Mouse (Mus musculus): Measurements from ENCODE around the gene Tspear.
"Not testable (repeated sequence)": the region's sequence is repeated elsewhere in the genome, so short reads cannot be mapped to it uniquely, and the experiment has no call there.

Tspear gene

GRCm38 (mm10) chr10:77713734-77714133 is 27.4 kb downstream of the Tspear start:
- no peak for DNase-seq (ENCODE audit: low spot score)

DNA sequence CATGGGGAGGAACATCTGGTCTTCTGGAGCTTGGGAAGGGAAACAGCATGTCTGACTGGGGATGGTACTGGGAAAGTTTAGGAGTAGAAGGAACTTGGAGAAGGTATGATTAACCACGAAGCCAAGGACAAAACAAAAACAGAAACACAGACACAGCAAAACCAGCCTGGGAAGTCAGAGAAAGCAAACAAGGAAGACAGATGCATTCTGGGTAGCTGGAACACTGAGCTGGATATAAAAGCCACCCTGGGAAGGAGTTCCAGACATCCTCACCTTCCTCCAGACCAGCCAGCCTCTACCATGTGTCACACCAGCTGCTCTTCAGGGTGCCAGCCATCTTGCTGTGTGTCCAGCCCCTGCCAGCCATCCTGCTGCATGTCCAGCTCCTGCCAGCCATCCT is 29.1 kb downstream of the Tspear start, which contains the start of gene Gm10142:
TSS of gene Gm10142 (plus strand) at position 301 of the 400 bp plus-strand sequence.
- no peak for DNase-seq (ENCODE audit: low spot score)

DNA sequence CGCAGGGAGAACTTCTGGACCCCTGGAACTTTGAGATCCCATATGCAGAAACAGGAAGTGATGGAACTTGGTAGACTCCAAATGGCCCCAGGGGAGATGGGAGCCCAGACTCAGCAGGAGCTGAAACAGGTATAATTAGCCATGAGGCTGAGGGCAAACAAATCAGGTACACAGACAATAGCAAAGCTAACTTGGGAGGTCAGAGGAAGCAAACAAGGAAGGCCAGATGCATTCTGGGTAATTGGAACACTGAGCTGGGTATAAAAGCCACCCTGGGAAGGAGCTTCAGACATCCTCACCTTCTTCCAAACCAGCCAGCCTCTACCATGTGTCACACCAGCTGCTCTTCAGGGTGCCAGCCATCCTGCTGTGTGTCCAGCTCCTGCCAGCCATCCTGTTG is 33.9 kb downstream of the Tspear start, which contains the start of gene Krtap12-1:
TSS of gene Krtap12-1 (plus strand) at position 301 of the 400 bp plus-strand sequence.
- not testable (repeated sequence) for DNase-seq (ENCODE audit: low spot score)

DNA sequence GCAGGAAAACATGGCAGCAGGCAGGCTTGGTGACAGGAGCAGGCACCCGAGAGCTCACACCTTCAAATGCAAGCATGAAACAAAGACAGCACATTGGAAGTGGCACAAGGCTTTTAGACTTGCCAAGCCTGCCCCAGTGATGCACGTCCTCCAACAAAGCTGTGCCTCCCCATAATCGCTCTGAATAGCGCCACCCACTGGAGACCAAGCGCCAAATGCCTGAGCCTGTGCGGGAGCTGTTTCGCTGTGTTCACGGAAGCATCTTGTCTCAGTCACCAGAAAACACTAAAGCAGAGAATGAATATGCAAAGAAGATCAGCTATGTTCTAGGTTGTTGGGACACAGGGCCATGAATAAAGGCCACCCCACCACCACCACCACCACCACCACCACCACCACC is 38.5 kb downstream of the Tspear start:
- no peak for DNase-seq (ENCODE audit: low spot score)

- DNase-seq (ENCODE audit: low spot score): no peak
Observed at GRCm38 (mm10) chr10:77726186-77726585, 39.8 kb downstream of the Tspear start, which contains the start of gene Gm10100. Gene Gm10100, plus strand, starts transcription at chr10:77726486.

DNA sequence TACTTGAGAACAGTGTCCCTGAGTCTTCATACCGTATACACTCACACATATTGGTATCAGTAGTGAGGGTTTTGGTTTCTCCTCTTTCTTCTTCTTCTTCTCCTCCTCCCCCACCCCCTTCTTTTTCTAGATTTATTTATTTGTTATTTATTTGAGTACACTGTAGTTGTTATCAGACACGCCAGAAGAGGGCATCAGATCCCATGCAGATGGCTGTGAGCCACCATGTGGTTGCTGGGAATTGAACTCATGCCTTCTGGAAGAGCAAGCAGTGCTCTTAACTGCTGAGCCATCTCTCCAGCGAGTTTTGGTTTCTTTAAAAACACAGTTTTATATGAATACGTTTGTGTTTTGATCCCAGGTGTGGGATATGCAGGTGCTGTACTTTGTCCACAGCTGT is 41.9 kb downstream of the Tspear start:
- no peak for DNase-seq (ENCODE audit: low spot score)

GRCm38 (mm10) chr10:77729241-77729640 is 42.9 kb downstream of the Tspear start:
- DNase-seq (ENCODE audit: low spot score): no peak

GRCm38 (mm10) chr10:77735928-77736327 is 49.6 kb downstream of the Tspear start:
- DNase-seq (ENCODE audit: low spot score): no peak

- DNase-seq (ENCODE audit: low spot score): no peak
Observed at GRCm38 (mm10) chr10:77738929-77739328, 52.6 kb downstream of the Tspear start.

DNA sequence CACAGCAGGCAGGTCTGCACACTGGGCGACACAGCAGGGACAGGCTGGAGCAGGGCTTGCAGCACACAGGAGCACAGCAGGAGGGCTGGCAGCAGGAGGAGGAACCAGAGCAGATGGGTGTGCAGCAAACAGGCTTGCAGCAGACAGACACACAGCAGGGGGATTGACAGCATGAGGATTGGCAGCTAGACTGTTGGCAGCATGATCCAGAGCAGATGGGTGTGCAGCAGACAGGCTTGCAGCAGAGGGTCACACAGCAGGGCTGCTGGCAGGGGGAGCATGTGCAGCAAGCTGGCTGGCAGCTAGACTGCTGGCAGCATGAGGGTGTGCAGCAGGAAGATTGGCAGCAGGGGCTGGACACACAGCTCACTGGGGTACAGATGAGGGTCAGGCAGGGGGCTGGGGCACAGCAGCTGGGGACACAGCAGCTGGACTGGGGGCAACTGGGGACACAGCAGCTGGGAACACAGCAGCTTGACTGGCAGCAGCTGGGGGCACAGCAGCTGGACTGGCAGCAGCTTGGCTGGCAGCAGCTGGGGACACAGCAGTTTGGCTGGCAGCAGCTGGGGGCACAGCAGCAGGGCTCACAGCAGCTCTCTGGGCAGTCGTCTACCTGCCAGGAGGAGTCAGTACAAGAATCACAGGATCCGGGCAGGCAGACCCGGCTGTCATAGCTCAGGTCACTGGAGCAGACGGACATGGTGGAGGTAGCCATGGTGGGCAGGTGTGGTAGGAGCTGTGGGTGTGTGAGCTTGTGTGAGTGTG is 55.7 kb downstream of the Tspear start, which contains the start of gene Gm18596:
TSS of gene Gm18596 (minus strand) at position 715 of the 765 bp plus-strand sequence.
- DNase-seq (ENCODE audit: low spot score): not testable (repeated sequence)

- not testable (repeated sequence) for DNase-seq (ENCODE audit: low spot score)
Observed at GRCm38 (mm10) chr10:77750686-77751085, 64.3 kb downstream of the Tspear start.

- not testable (repeated sequence) for DNase-seq (ENCODE audit: low spot score)
Observed at GRCm38 (mm10) chr10:77751254-77751653, 64.9 kb downstream of the Tspear start, which contains the start of gene Gm9736. Gene Gm9736, minus strand, starts transcription at chr10:77751354.

DNA sequence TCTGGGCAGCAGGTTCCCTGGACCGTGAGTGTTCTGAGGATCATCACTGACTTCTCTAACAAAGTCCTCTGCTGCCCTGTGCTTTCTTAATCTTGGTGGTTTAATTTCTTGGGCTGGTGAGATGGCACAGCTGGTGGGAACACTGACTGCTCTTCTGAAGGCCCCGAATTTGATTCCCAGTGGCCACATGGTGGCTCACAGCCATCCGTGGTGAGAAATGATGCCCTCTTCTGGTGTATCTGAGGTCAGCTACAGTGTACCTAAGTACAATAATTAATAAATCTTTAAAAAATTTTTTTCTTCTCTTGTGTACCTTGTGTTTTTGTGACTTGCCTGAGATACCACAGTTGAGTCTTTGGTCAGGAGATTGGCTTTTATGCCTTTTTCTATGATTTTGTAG is 65.9 kb downstream of the Tspear start:
- DNase-seq (ENCODE audit: low spot score): not testable (repeated sequence)

GRCm38 (mm10) chr10:77753448-77753847 is 67.1 kb downstream of the Tspear start:
- no peak for DNase-seq (ENCODE audit: low spot score)

DNA sequence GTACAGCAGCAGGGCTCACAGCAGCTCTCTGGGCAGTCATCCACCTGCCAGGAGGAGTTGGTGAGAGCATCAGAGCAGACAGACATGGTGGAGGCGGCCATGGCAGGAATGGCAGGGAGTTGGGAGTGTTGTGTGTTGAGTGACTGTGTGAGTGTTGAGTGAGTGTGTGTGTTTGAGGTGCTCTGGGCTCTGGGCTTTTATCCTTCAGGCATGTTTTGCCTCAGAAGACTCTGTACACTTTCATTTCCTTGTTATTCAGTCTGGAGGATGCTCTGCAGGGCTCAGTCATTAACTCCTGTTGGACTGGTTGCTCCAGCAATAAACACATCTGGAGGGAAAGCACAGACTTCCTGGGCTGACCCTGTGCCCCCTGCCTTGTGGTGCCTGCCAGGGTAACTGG is 73.2 kb downstream of the Tspear start, which contains the start of gene Gm3233:
TSS of gene Gm3233 (minus strand) at position 101 of the 400 bp plus-strand sequence.
- not testable (repeated sequence) for DNase-seq (ENCODE audit: low spot score)

DNA sequence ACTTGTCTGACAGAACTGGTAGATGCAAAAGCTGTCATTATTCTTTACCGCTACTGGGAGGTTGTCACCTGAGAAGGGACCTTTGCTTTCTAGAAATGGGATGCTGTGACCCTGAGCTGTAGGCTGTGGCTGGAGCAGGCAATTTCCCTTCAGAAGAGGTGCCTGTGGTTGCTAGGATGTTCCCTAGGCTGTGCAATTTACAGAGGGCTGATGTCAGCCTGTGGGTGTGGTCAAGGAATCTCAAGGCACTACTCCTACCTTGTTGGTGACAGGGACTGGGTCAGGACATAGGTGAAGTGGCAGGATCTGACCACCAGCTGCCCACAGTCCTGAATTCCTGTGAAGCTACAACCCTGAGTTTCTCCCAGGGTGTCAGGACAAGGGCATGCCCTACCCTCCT is 83.4 kb downstream of the Tspear start:
- DNase-seq (ENCODE audit: low spot score): no peak

GRCm38 (mm10) chr10:77771225-77771624 is 84.9 kb downstream of the Tspear start, which contains the start of gene Gm3238:
Gene Gm3238, minus strand, starts transcription at chr10:77771325.
- DNase-seq (ENCODE audit: low spot score): not testable (repeated sequence)

DNA sequence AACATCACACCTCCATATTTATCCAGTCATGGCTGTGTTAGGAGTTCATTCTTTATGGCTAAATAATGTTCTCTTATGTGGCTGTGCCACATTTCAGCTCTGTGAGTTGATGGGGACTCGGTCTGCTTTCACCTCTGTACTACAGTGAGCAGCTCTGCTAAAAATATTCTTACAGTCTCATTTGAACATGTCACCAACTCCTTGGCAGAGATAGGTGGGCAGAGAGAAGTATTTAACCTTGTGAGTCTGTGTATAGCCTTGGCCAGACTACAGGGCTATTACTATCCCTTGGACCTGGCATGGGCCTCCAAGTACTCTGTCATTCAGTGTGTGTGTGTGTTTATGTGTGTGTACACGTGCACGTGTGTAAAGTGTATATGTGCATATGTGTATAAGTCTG is 85.8 kb downstream of the Tspear start:
- not testable (repeated sequence) for DNase-seq (ENCODE audit: low spot score)

DNA sequence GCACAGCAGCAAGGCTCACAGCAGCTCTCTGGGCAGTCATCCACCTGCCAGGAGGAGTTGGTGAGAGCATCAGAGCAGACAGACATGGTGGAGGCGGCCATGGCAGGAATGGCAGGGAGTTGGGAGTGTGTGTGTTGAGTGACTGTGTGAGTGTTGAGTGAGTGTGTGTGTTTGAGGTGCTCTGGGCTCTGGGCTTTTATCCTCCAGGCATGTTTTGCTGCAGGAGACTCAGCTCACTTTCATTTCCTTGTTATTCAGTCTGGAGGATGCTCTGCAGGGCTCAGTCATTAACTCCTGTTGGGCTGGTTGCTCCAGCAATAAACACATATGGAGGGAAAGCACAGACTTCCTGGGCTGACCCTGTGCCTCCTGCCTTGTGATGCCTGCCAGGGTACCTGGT is 90.5 kb downstream of the Tspear start, which contains the start of gene Gm7138:
TSS of gene Gm7138 (minus strand) at position 101 of the 400 bp plus-strand sequence.
- DNase-seq (ENCODE audit: low spot score): not testable (repeated sequence)

DNA sequence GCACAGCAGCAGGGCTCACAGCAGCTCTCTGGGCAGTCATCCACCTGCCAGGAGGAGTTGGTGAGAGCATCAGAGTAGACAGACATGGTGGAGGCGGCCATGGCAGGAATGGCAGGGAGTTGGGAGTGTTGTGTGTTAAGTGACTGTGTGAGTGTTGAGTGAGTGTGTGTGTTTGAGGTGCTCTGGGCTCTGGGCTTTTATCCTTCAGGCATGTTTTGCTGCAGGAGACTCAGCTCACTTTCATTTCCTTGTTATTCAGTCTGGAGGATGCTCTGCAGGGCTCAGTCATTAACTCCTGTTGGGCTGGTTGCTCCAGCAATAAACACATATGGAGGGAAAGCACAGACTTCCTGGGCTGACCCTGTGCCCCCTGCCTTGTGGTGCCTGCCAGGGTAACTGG is 96.1 kb downstream of the Tspear start, which contains the start of gene Gm3250:
TSS of gene Gm3250 (minus strand) at position 101 of the 400 bp plus-strand sequence.
- not testable (repeated sequence) for DNase-seq (ENCODE audit: low spot score)

- DNase-seq (ENCODE audit: low spot score): not testable (repeated sequence)
Observed at GRCm38 (mm10) chr10:77783396-77783795, 97.0 kb downstream of the Tspear start.

DNA sequence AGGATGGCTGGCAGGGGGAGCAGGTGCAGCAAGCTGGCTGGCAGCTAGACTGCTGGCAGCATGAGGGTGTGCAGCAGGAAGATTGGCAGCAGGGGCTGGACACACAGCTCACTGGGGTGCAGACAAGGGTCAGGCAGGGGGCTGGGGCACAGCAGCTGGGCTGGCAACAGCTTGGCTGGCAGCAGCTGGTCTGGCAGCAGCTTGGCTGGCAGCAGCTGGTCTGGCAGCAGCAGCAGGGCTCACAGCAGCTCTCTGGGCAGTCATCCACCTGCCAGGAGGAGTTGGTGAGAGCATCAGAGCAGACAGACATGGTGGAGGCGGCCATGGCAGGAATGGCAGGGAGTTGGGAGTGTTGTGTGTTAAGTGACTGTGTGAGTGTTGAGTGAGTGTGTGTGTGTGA is 101.5 kb downstream of the Tspear start, which contains the start of gene Gm7137:
TSS of gene Gm7137 (minus strand) at position 325 of the 400 bp plus-strand sequence.
- DNase-seq (ENCODE audit: low spot score): not testable (repeated sequence)

GRCm38 (mm10) chr10:77788621-77789020 is 102.3 kb downstream of the Tspear start:
- DNase-seq (ENCODE audit: low spot score): no peak

Data from spleen, adult 12 weeks (tissue).